Mouse (Mus musculus) kidney, postnatal 10 days (tissue): Measurements from ENCODE around the gene Trrap.
A peak's percentile ranks its signal among the peaks of the same experiment; 100 is the strongest.

Experiments used
- DNase-seq: peaks from one replicate; pipeline ENCODE4 v3.0.0; 2021; ENCODE audit warnings: mixed read lengths

Trrap gene

GRCm38 (mm10) chr5:144786464-144786863 lies 18.9 kb downstream of the Trrap start:
- no peak for DNase-seq

- no peak for DNase-seq
These were observed 25.8 kb downstream of the Trrap start for GRCm38 (mm10) chr5:144793374-144793773.

- DNase-seq = peak; percentile 34
These were observed 27.2 kb downstream of the Trrap start for GRCm38 (mm10) chr5:144794687-144795086.

- DNase-seq = no peak
These were observed 29.6 kb downstream of the Trrap start for GRCm38 (mm10) chr5:144797116-144797515.

- DNase-seq = no peak
These were observed 35.5 kb downstream of the Trrap start for GRCm38 (mm10) chr5:144803066-144803465.

GRCm38 (mm10) chr5:144804181-144804580 lies 36.6 kb downstream of the Trrap start:
- DNase-seq = no peak

GRCm38 (mm10) chr5:144806931-144807330 lies 39.4 kb downstream of the Trrap start:
- no peak for DNase-seq

GRCm38 (mm10) chr5:144828365-144829102 lies 61.0 kb downstream of the Trrap start:
- peak; percentile 48 for DNase-seq

GRCm38 (mm10) chr5:144829631-144830030 lies 62.1 kb downstream of the Trrap start:
- DNase-seq = no peak

- no peak for DNase-seq
These were observed 64.4 kb downstream of the Trrap start for GRCm38 (mm10) chr5:144831840-144832469.

GRCm38 (mm10) chr5:144836100-144836499 lies 68.6 kb downstream of the Trrap start:
- DNase-seq = peak; percentile 52

- DNase-seq = no peak
These were observed 77.8 kb downstream of the Trrap start for GRCm38 (mm10) chr5:144845352-144845751.

GRCm38 (mm10) chr5:144848735-144849134 lies 81.2 kb downstream of the Trrap start:
- no peak for DNase-seq

- no peak for DNase-seq
These were observed 82.4 kb downstream of the Trrap start for GRCm38 (mm10) chr5:144849932-144850331.

- DNase-seq = no peak
These were observed 84.3 kb downstream of the Trrap start for GRCm38 (mm10) chr5:144851820-144852219.

- DNase-seq = no peak
These were observed 86.4 kb downstream of the Trrap start for GRCm38 (mm10) chr5:144853931-144854330.

- DNase-seq = peak; percentile 28
These were observed 88.4 kb downstream of the Trrap start for GRCm38 (mm10) chr5:144855936-144856335.

GRCm38 (mm10) chr5:144858527-144858926 lies 91.0 kb downstream of the Trrap start:
- peak; percentile 26 for DNase-seq

GRCm38 (mm10) chr5:144859284-144859683 lies 91.8 kb downstream of the Trrap start:
- peak; percentile 73 for DNase-seq

- no peak for DNase-seq
These were observed 93.4 kb downstream of the Trrap start for GRCm38 (mm10) chr5:144860913-144861312.

GRCm38 (mm10) chr5:144866923-144867322 lies 99.4 kb downstream of the Trrap start:
- peak; percentile 36 for DNase-seq

GRCm38 (mm10) chr5:144869466-144869865 lies 101.9 kb downstream of the Trrap start:
- no peak for DNase-seq

- no peak for DNase-seq
These were observed 103.2 kb downstream of the Trrap start for GRCm38 (mm10) chr5:144870782-144871181.

GRCm38 (mm10) chr5:144871775-144872174 lies 104.2 kb downstream of the Trrap start:
- DNase-seq = peak; percentile 37
